Mouse (Mus musculus) neural tube, embryonic 14.5 days (tissue): Measurements from ENCODE around the gene AI413582. TPM values are rescaled to one million over a fixed set of nuclear protein-coding genes. Genes with fewer than 3 reads are reported as not detected.
A peak's percentile ranks its signal among the peaks of the same experiment; 100 is the strongest.

ENCODE experiments used
- ATAC-seq: fragments of 200-750 bp; cut with Nextera tagmentation; 2 replicates; pipeline ENCODE4 v1.8.0; 2017; ENCODE audit warnings: low read depth, mild to moderate bottlenecking, moderate TSS enrichment, moderate library complexity
- H3K27ac ChIP-seq: fragments of 300-500 bp; sonication (generic); 2 replicates; pipeline ENCODE4 v1.5.1; 2014; ENCODE audit warnings: low read depth, mild to moderate bottlenecking, control low read depth, low read length, moderate library complexity, mixed read lengths
- H3K27me3 ChIP-seq: fragments of 300-500 bp; sonication (generic); 2 replicates; pipeline ENCODE4 v1.6.1; 2014; ENCODE audit warnings: low read length; ENCODE audit not compliant: control insufficient read depth, insufficient read depth
- H3K36me3 ChIP-seq: fragments of 300-500 bp; sonication (generic); 2 replicates; pipeline ENCODE4 v1.6.1; 2014; ENCODE audit warnings: low read length, mixed read lengths; ENCODE audit not compliant: control insufficient read depth, insufficient read depth
- H3K4me1 ChIP-seq: fragments of 300-500 bp; sonication (generic); 2 replicates; pipeline ENCODE4 v1.6.1; 2014; ENCODE audit warnings: low read length; ENCODE audit not compliant: control insufficient read depth, insufficient read depth
- H3K4me2 ChIP-seq: fragments of 300-500 bp; sonication (generic); 2 replicates; pipeline ENCODE4 v1.6.1; 2014; ENCODE audit warnings: mild to moderate bottlenecking, low read depth, low read length, control low read depth
- H3K4me3 ChIP-seq: fragments of 300-500 bp; sonication (generic); 2 replicates; pipeline ENCODE4 v1.5.1; 2014; ENCODE audit warnings: low read depth, low read length, control low read depth, mixed read lengths
- H3K9ac ChIP-seq: fragments of 300-500 bp; sonication (generic); replicated peaks from 2 replicates; pipeline ENCODE4 v1.6.1; 2014; ENCODE audit warnings: low read depth, mild to moderate bottlenecking, control low read depth, low read length, mixed read lengths
- H3K9me3 ChIP-seq: fragments of 300-500 bp; sonication (generic); 2 replicates; pipeline ENCODE4 v1.6.1; 2016; ENCODE audit warnings: low read length; ENCODE audit not compliant: control insufficient read depth
- WGBS: fragments of 180-500 bp; shearing (Covaris S2); extraction: QIAGEN DNeasy Blood & Tissue Kit; methylation state at CpG from one replicate; pipeline ENCODE4 v1.1.7; 2014; 5-methylcytosine and 5-hydroxymethylcytosine counted together
- polyA plus RNA-seq: library from polyadenylated mRNA; unstranded; fragments of >200 nt; fragmentation: Nextera tagmentation; extraction: Ambion mirVana; gene quantifications from 2 replicates; pipeline ENCODE4 v1.2.1, GENCODE M21; 2014

AI413582 gene
- 55.9 and 77.9 TPM in 2 replicates for polyA plus RNA-seq

GRCm38 (mm10) chr17:27565163-27565941 is at the start of gene AI413582:
TSS of gene AI413582 (minus strand) at chr17:27565756.
- H3K4me3 ChIP-seq = peak within 1 kb of the TSS; percentile 55
- H3K9me3 ChIP-seq = no peaks in the 10 kb centered on the region
- H3K27me3 ChIP-seq = no peaks in the 10 kb centered on the region
- no peaks in the 10 kb centered on the region for H3K36me3 ChIP-seq
- peak within 1 kb of the TSS; percentile 80 for H3K4me2 ChIP-seq
- under 1% methylated on average over 55 of the region's 58 CpGs for WGBS
- peak within 1 kb of the TSS; percentile 60; the same call in 1 of the 2 replicates for H3K27ac ChIP-seq
- H3K4me1 ChIP-seq = peaks cover 14% of the 10 kb centered on the region
- peak within 1 kb of the TSS; percentile 62 for H3K9ac ChIP-seq
- peak; percentile 96 for ATAC-seq

GRCm38 (mm10) chr17:27613016-27613415 is 47.5 kb upstream of the AI413582 start:
- Histone ChIP-seq H3K4me1 (peaks cover 15% of the 10 kb centered on the region), H3K27me3 (no peaks in the 10 kb centered on the region), H3K4me3 (no peak overlapping the region), H3K27ac (no peak overlapping the region), H3K4me2 (no peak overlapping the region), H3K9ac (no peak overlapping the region), H3K9me3 (no peaks in the 10 kb centered on the region), H3K36me3 (0 out of 2 replicates have a peak, but pooled peaks cover 3% of the 10 kb centered on the region)
- no peak for ATAC-seq
- 80% methylated on average over 4 of the region's 4 CpGs for WGBS

- Histone ChIP-seq H3K36me3 (0 out of 2 replicates have a peak, but pooled peaks cover 4% of the 10 kb centered on the region), H3K4me3 (no peak overlapping the region), H3K9ac (no peak overlapping the region), H3K4me1 (peaks cover 15% of the 10 kb centered on the region), H3K4me2 (no peak overlapping the region), H3K27me3 (no peaks in the 10 kb centered on the region), H3K27ac (no peak overlapping the region), H3K9me3 (no peaks in the 10 kb centered on the region)
- no peak for ATAC-seq
- 77% methylated on average over 5 of the region's 5 CpGs for WGBS
Measured at GRCm38 (mm10) chr17:27611994-27612393, 46.4 kb upstream of the AI413582 start.

GRCm38 (mm10) chr17:27611519-27611884 is 45.9 kb upstream of the AI413582 start:
- Histone ChIP-seq H3K36me3 (0 out of 2 replicates have a peak, but pooled peaks cover 4% of the 10 kb centered on the region), H3K9me3 (no peaks in the 10 kb centered on the region), H3K9ac (no peak overlapping the region), H3K4me2 (no peak overlapping the region), H3K4me3 (no peak overlapping the region), H3K27me3 (no peaks in the 10 kb centered on the region), H3K27ac (no peak overlapping the region), H3K4me1 (peaks cover 15% of the 10 kb centered on the region)
- ATAC-seq = no peak
- 60% methylated on average over 3 of the region's 3 CpGs for WGBS

- 75% methylated on average over 10 of the region's 10 CpGs for WGBS
- Histone ChIP-seq H3K4me1 (peaks cover 15% of the 10 kb centered on the region), H3K4me2 (no peak overlapping the region), H3K4me3 (no peak overlapping the region), H3K9ac (no peak overlapping the region), H3K27me3 (no peaks in the 10 kb centered on the region), H3K9me3 (no peaks in the 10 kb centered on the region), H3K36me3 (0 out of 2 replicates have a peak, but pooled peaks cover 4% of the 10 kb centered on the region), H3K27ac (no peak overlapping the region)
- no peak for ATAC-seq
Measured at GRCm38 (mm10) chr17:27610679-27611518, 45.3 kb upstream of the AI413582 start.

GRCm38 (mm10) chr17:27609576-27609975 is 44.0 kb upstream of the AI413582 start:
- no peak for ATAC-seq
- WGBS = 84% methylated on average over 7 of the region's 7 CpGs
- no peak overlapping the region for H3K4me2 ChIP-seq

GRCm38 (mm10) chr17:27603522-27604234 is 38.1 kb upstream of the AI413582 start:
- Histone ChIP-seq H3K4me1 (peaks cover 36% of the 10 kb centered on the region), H3K4me2 (no peak overlapping the region), H3K9me3 (no peaks in the 10 kb centered on the region), H3K27ac (no peak overlapping the region), H3K9ac (no peak overlapping the region), H3K27me3 (no peaks in the 10 kb centered on the region), H3K4me3 (no peak overlapping the region), H3K36me3 (0 out of 2 replicates have a peak, but pooled peaks cover 4% of the 10 kb centered on the region)
- 61% methylated on average over 21 of the region's 21 CpGs for WGBS
- no peak for ATAC-seq

More at GRCm38 (mm10) chr17:27609576-27609975, 44.0 kb upstream of the AI413582 start:
- Histone ChIP-seq H3K4me1 (peaks cover 15% of the 10 kb centered on the region), H3K9ac (no peak overlapping the region), H3K36me3 (0 out of 2 replicates have a peak, but pooled peaks cover 4% of the 10 kb centered on the region), H3K27me3 (no peaks in the 10 kb centered on the region), H3K9me3 (no peaks in the 10 kb centered on the region), H3K4me3 (no peak overlapping the region), H3K27ac (no peak overlapping the region)

GRCm38 (mm10) chr17:27603036-27603435 is 37.5 kb upstream of the AI413582 start:
- Histone ChIP-seq H3K9me3 (no peaks in the 10 kb centered on the region), H3K27ac (no peak overlapping the region), H3K27me3 (no peaks in the 10 kb centered on the region), H3K4me3 (no peak overlapping the region), H3K36me3 (0 out of 2 replicates have a peak, but pooled peaks cover under 1% of the 10 kb centered on the region), H3K4me1 (peaks cover 36% of the 10 kb centered on the region), H3K9ac (no peak overlapping the region), H3K4me2 (no peak overlapping the region)
- ATAC-seq = no peak
- 77% methylated on average over 2 of the region's 2 CpGs for WGBS
